9 mouse cellular contexts compared by ENCODE assay signal in the genomic region with DNA sequence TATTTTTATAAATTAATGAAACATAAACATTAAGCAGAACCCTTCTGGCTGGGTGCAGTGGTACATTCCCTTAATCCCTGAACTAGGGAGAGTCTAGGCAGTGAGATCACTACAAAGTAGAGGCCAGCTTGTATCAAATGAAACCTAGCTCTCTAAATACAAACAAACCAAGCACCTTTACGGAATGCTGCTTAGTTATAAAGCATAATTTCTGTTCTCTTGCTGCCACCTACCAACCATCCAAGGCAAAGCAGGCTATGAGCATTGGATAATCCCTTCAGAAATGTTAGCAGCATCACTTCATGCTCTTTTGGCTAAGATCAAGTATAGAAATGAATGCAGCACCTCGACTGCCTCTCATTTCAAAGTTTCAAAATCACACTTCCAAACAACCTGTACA. TPM values are rescaled to one million over a fixed set of nuclear protein-coding genes. Genes with fewer than 3 reads are reported as not detected.
A peak's percentile ranks its signal among the peaks of the same experiment; 100 is the strongest.
DNase-seq lines count a peak whose midpoint lies in the region; ATAC-seq and TF ChIP-seq lines count a peak whose summit lies in the region.
"Had no signal": no experiment of that assay in that cellular context is flagged by ENCODE, and none has a peak within 500 bp of the region (broad histone marks: within the 10 kb centered on the region; RNA-seq: fewer than 3 reads in every experiment).

No protein-coding gene starts in this region.

- ATAC-seq in intestine, embryonic 16.5 days: peak; percentile 46; the same call in 1 of the 2 replicates
- no peak for ATAC-seq in intestine, embryonic 15.5 days
- peak; percentile 84 for ATAC-seq in hindbrain, embryonic 14.5 days (ENCODE audit: low FRiP score)

- peak; percentile 20 to 95 (median 63); a peak in 5 of 6 replicates for TF ChIP-seq CTCF in MEL (IDR thresholded peaks at IDR 0.05 in 2 of 3, conservative IDR thresholded peaks at IDR 0.05 in 1 of 3; ENCODE audit: control insufficient read depth in 1 of 3, insufficient read depth in 1 of 3, low read depth in 2 of 3, low read length in 3 of 3, poor library complexity in 1 of 3, severe bottlenecking in 1 of 3)

- H3K27me3 ChIP-seq in intestine, embryonic 16.5 days (replicated peaks; ENCODE audit: control insufficient read depth, insufficient read depth, low read length): no peaks in the 10 kb centered on the region
- H3K27me3 ChIP-seq in intestine, embryonic 15.5 days (replicated peaks): no peaks in the 10 kb centered on the region; the same call in 1 of the 2 replicates
- H3K27me3 ChIP-seq in MEL (ENCODE audit: control insufficient read depth in 1 of 2, insufficient read depth in 2 of 2, low read length in 2 of 2): no peaks in the 10 kb centered on the region; a peak in 1 of 4 replicates
- no peaks in the 10 kb centered on the region for H3K27me3 ChIP-seq in hindbrain, embryonic 14.5 days (ENCODE audit: control insufficient read depth, insufficient read depth, low read length)

- H3K4me2 ChIP-seq in intestine, embryonic 16.5 days (ENCODE audit: low read depth, low read length): no peak overlapping the region
- H3K4me2 ChIP-seq in intestine, embryonic 15.5 days (replicated peaks): no peak overlapping the region
- no peak overlapping the region for H3K4me2 ChIP-seq in hindbrain, embryonic 14.5 days (replicated peaks)

- 39% methylated on average over 2 of the region's 2 CpGs for WGBS in intestine, embryonic 16.5 days
- 42% methylated on average over 2 of the region's 2 CpGs for WGBS in intestine, embryonic 15.5 days
- WGBS in hindbrain, embryonic 14.5 days: 32% methylated on average over 2 of the region's 2 CpGs

- H3K79me2 ChIP-seq in MEL (ENCODE audit: control insufficient read depth, insufficient read depth, low read length, poor library complexity): no peaks in the 10 kb centered on the region

- no peak for TF ChIP-seq POLR2A in MEL (IDR thresholded peaks at IDR 0.05; ENCODE audit: control insufficient read depth in 1 of 2, insufficient read depth in 1 of 2, low read depth in 1 of 2, low read length in 2 of 2, poor library complexity in 1 of 2)

- H3K36me3 ChIP-seq in intestine, embryonic 16.5 days (ENCODE audit: control insufficient read depth, insufficient read depth, low read length): no peaks in the 10 kb centered on the region
- no peaks in the 10 kb centered on the region for H3K36me3 ChIP-seq in intestine, embryonic 15.5 days
- no peaks in the 10 kb centered on the region for H3K36me3 ChIP-seq in MEL (ENCODE audit: control insufficient read depth in 1 of 2, insufficient read depth in 2 of 2, low read length in 2 of 2)
- no peaks in the 10 kb centered on the region for H3K36me3 ChIP-seq in hindbrain, embryonic 14.5 days (replicated peaks; ENCODE audit: control insufficient read depth, insufficient read depth)

- no peak overlapping the region for H3K9ac ChIP-seq in intestine, embryonic 16.5 days (ENCODE audit: low read depth, low read length)
- H3K9ac ChIP-seq in intestine, embryonic 15.5 days: no peak overlapping the region
- no peak overlapping the region for H3K9ac ChIP-seq in MEL (ENCODE audit: control insufficient read depth, low read depth, low read length, poor library complexity, severe bottlenecking)
- H3K9ac ChIP-seq in hindbrain, embryonic 14.5 days: no peak overlapping the region

- TF ChIP-seq EP300 in MEL (IDR thresholded peaks at IDR 0.05; ENCODE audit: low read depth in 1 of 2, low read length in 2 of 2): no peak

- intact Hi-C loops in left cerebral cortex, postnatal 10 days (cut with DNase I): loop anchor here (5.0 kb wide), 1 partner anchor 500 kb away; no protein-coding TSS in a partner anchor

- H3K9me3 ChIP-seq in intestine, embryonic 16.5 days (ENCODE audit: control insufficient read depth, low read length): no peaks in the 10 kb centered on the region
- H3K9me3 ChIP-seq in intestine, embryonic 15.5 days: no peaks in the 10 kb centered on the region
- H3K9me3 ChIP-seq in MEL (replicated peaks; ENCODE audit: insufficient read depth, low read length): no peaks in the 10 kb centered on the region
- no peaks in the 10 kb centered on the region for H3K9me3 ChIP-seq in hindbrain, embryonic 14.5 days (ENCODE audit: control insufficient read depth, low read length)

- peak; percentile 99 for TF ChIP-seq RAD21 in MEL (IDR thresholded peaks at IDR 0.05; ENCODE audit: low read depth, low read length)

- H3K4me3 ChIP-seq in intestine, embryonic 16.5 days (ENCODE audit: low read length): no peak overlapping the region
- no peak overlapping the region for H3K4me3 ChIP-seq in intestine, embryonic 15.5 days (replicated peaks)
- no peak overlapping the region for H3K4me3 ChIP-seq in MEL (ENCODE audit: control insufficient read depth in 1 of 2, insufficient read depth in 1 of 2, low read depth in 2 of 2, low read length in 2 of 2)
- H3K4me3 ChIP-seq in hindbrain, embryonic 14.5 days (replicated peaks; ENCODE audit: low read length): no peak overlapping the region

- DNase-seq in MEL (ENCODE audit: low read depth, low spot score): peak; percentile 70
- peak; percentile 62 to 71 for DNase-seq in cerebellum, postnatal 14 days
- DNase-seq in hindbrain, embryonic 14.5 days (ENCODE audit: low spot score): peak; percentile 86
- peak; percentile 23 to 54 for DNase-seq in left cerebral cortex, postnatal 10 days (ENCODE audit: extremely low spot score in 1 of 2, low spot score in 2 of 2)
- DNase-seq in retina, embryonic 14.5 days (ENCODE audit: low spot score): peak; percentile 73
- no peak for DNase-seq in ovary, postnatal 36 days (ENCODE audit: low spot score)

- H3K27ac ChIP-seq in intestine, embryonic 16.5 days (ENCODE audit: low read length): no peak overlapping the region
- H3K27ac ChIP-seq in intestine, embryonic 15.5 days: no peak overlapping the region
- H3K27ac ChIP-seq in MEL (ENCODE audit: control insufficient read depth, low read depth, low read length): no peak overlapping the region
- H3K27ac ChIP-seq in hindbrain, embryonic 14.5 days: no peak overlapping the region

- no peaks in the 10 kb centered on the region for H3K4me1 ChIP-seq in intestine, embryonic 16.5 days (ENCODE audit: control insufficient read depth, insufficient read depth, low read length)
- H3K4me1 ChIP-seq in intestine, embryonic 15.5 days (replicated peaks): no peaks in the 10 kb centered on the region
- H3K4me1 ChIP-seq in MEL (ENCODE audit: control insufficient read depth in 1 of 2, insufficient read depth in 2 of 2, low read length in 2 of 2): no peaks in the 10 kb centered on the region; a peak in 2 of 4 replicates
- no peaks in the 10 kb centered on the region for H3K4me1 ChIP-seq in hindbrain, embryonic 14.5 days (replicated peaks; ENCODE audit: control insufficient read depth, insufficient read depth, low read length)

TF ChIP-seq in MEL, 35 proteins besides CTCF, POLR2A, EP300 and RAD21:
- peak; percentile 16; the same call in 1 of the 2 replicates for TF ChIP-seq SIN3A (IDR thresholded peaks at IDR 0.05; ENCODE audit: low read length)
- TF ChIP-seq ELF1 (IDR thresholded peaks at IDR 0.05; ENCODE audit: low read depth, low read length): no peak
- peak; percentile 99 for TF ChIP-seq SMC3 (IDR thresholded peaks at IDR 0.05; ENCODE audit: low read depth, low read length)
- TF ChIP-seq ZC3H11A (IDR thresholded peaks at IDR 0.05; ENCODE audit: low read depth, low read length): peak; percentile 98

RNA-seq across cellular contexts. Expression of a gene that starts 7.7 kb away (rescaled TPM):
- polyA plus RNA-seq in intestine, embryonic 16.5 days (2015; fragmentation: Nextera tagmentation; extraction: Ambion mirVana): 6.4 and 7.9 TPM in 2 replicates
- polyA plus RNA-seq in intestine, embryonic 15.5 days (2015; fragmentation: Nextera tagmentation; extraction: Ambion mirVana): 8.9 and 11.1 TPM in 2 replicates
- total RNA-seq in MEL (2012; rRNA removed): 23.1 and 29.0 TPM in 2 replicates
- 1 to 10 TPM in 1 of 2 experiments, not detected in 1; 7.9 TPM for polyA plus RNA-seq in MEL (2012; ENCODE audit: insufficient read depth in 1 of 2, insufficient read length in 2 of 2, low read depth in 1 of 2, low replicate concordance in 2 of 2, missing spikeins in 1 of 2)
- 32.2 and 35.7 TPM in 2 replicates for polyA plus RNA-seq in hindbrain, embryonic 14.5 days (2014; fragmentation: Nextera tagmentation; extraction: Ambion mirVana)
- total RNA-seq in left cerebral cortex, postnatal 10 days (2021): 10 to 100 TPM; 23.8 to 26.4 TPM
- total RNA-seq: neutrophil, adult 5-6 weeks had no signal
